Mouse (Mus musculus) forebrain, embryonic 13.5 days (tissue): ENCODE measurements around the gene Gm1043. TPM values are rescaled to one million over a fixed set of nuclear protein-coding genes. Genes with fewer than 3 reads are reported as not detected.

Experiments
- ATAC-seq: fragments of 200-750 bp; cut with Nextera tagmentation; 2 replicates; pipeline ENCODE4 v1.8.0; 2017
- H3K27ac ChIP-seq: fragments of 300-500 bp; sonication (generic); 2 replicates; pipeline ENCODE4 v1.5.1; 2015; ENCODE audit warnings: inconsistent platforms, mild to moderate bottlenecking, moderate library complexity
- H3K27me3 ChIP-seq: fragments of 300-500 bp; sonication (generic); 2 replicates; pipeline ENCODE4 v1.6.1; 2015; ENCODE audit warnings: mild to moderate bottlenecking, inconsistent platforms
- H3K36me3 ChIP-seq: fragments of 300-500 bp; sonication (generic); 2 replicates; pipeline ENCODE4 v1.6.1; 2015; ENCODE audit warnings: mild to moderate bottlenecking, inconsistent platforms; ENCODE audit not compliant: poor library complexity, severe bottlenecking
- H3K4me1 ChIP-seq: fragments of 300-500 bp; sonication (generic); 2 replicates; pipeline ENCODE4 v1.6.1; 2015; ENCODE audit warnings: inconsistent platforms
- H3K4me2 ChIP-seq: fragments of 300-500 bp; sonication (generic); 2 replicates; pipeline ENCODE4 v1.6.1; 2015; ENCODE audit warnings: inconsistent platforms, mild to moderate bottlenecking, moderate library complexity
- H3K4me3 ChIP-seq: fragments of 300-500 bp; sonication (generic); 2 replicates; pipeline ENCODE4 v1.5.1; 2015; ENCODE audit warnings: mild to moderate bottlenecking, inconsistent platforms
- H3K9ac ChIP-seq: fragments of 300-500 bp; sonication (generic); 2 replicates; pipeline ENCODE4 v1.6.1; 2015; ENCODE audit warnings: mild to moderate bottlenecking, inconsistent platforms
- H3K9me3 ChIP-seq: fragments of 300-500 bp; sonication (generic); replicated peaks from 2 replicates; pipeline ENCODE4 v1.6.1; 2016; ENCODE audit warnings: inconsistent platforms
- WGBS: fragments of 180-500 bp; shearing (Covaris S2); methylation state at CpG from one replicate; pipeline ENCODE4 v1.1.7; 2015; 5-methylcytosine and 5-hydroxymethylcytosine counted together
- polyA plus RNA-seq: library from polyadenylated mRNA; unstranded; fragments of >200 nt; fragmentation: Nextera tagmentation; extraction: Ambion mirVana; gene quantifications from 2 replicates; pipeline ENCODE4 v1.2.1, GENCODE M21; 2015

The Gm1043 gene
- polyA plus RNA-seq, 1 experiment from 2014 or later: 0.40 TPM

- 75% methylated on average over 2 of the region's 2 CpGs for WGBS
- Histone ChIP-seq H3K9me3 (no peaks in the 10 kb centered on the region), H3K36me3 (no peaks in the 10 kb centered on the region), H3K27me3 (no peaks in the 10 kb centered on the region), H3K4me1 (peaks cover 19% of the 10 kb centered on the region; the same call in 1 of the 2 replicates), H3K4me3 (no peak overlapping the region), H3K27ac (no peak overlapping the region), H3K9ac (no peak overlapping the region), H3K4me2 (no peak overlapping the region)
- no peak for ATAC-seq
Measured at GRCm38 (mm10) chr5:37049111-37049510, 36.1 kb upstream of the Gm1043 start.

- Histone ChIP-seq H3K36me3 (no peaks in the 10 kb centered on the region), H3K27me3 (no peaks in the 10 kb centered on the region), H3K27ac (no peak overlapping the region), H3K4me1 (peaks cover 19% of the 10 kb centered on the region; the same call in 1 of the 2 replicates), H3K4me3 (no peak overlapping the region), H3K4me2 (no peak overlapping the region), H3K9me3 (no peaks in the 10 kb centered on the region), H3K9ac (no peak overlapping the region)
- 55% methylated on average over 9 of the region's 9 CpGs for WGBS
- no peak for ATAC-seq
Measured at GRCm38 (mm10) chr5:37050521-37051373, 34.4 kb upstream of the Gm1043 start.

- WGBS: 88% methylated on average over 16 of the region's 16 CpGs
- Histone ChIP-seq H3K27me3 (no peaks in the 10 kb centered on the region), H3K4me1 (peaks cover 19% of the 10 kb centered on the region; the same call in 1 of the 2 replicates), H3K9me3 (no peaks in the 10 kb centered on the region), H3K4me2 (no peak overlapping the region), H3K27ac (no peak overlapping the region), H3K9ac (no peak overlapping the region), H3K36me3 (no peaks in the 10 kb centered on the region), H3K4me3 (no peak overlapping the region)
- ATAC-seq: no peak
Measured at GRCm38 (mm10) chr5:37051374-37052100, 33.6 kb upstream of the Gm1043 start.

GRCm38 (mm10) chr5:37052846-37053245, 32.3 kb upstream of the Gm1043 start:
- H3K9me3 ChIP-seq: no peaks in the 10 kb centered on the region
- H3K36me3 ChIP-seq: no peaks in the 10 kb centered on the region
- WGBS: 79% methylated on average over 5 of the region's 5 CpGs
- H3K9ac ChIP-seq: no peak overlapping the region
- H3K4me2 ChIP-seq: no peak overlapping the region
- H3K27ac ChIP-seq: no peak overlapping the region; the same call in 1 of the 2 replicates
- peaks cover 19% of the 10 kb centered on the region; the same call in 1 of the 2 replicates for H3K4me1 ChIP-seq
- no peak overlapping the region for H3K4me3 ChIP-seq
- no peak for ATAC-seq
- no peaks in the 10 kb centered on the region for H3K27me3 ChIP-seq

GRCm38 (mm10) chr5:37055789-37056188, 29.4 kb upstream of the Gm1043 start:
- H3K4me3 ChIP-seq: no peak overlapping the region
- H3K4me2 ChIP-seq: no peak overlapping the region
- H3K36me3 ChIP-seq: no peaks in the 10 kb centered on the region
- no peak for ATAC-seq
- H3K9ac ChIP-seq: no peak overlapping the region
- 91% methylated on average over 1 of the region's 1 CpGs for WGBS
- no peaks in the 10 kb centered on the region for H3K27me3 ChIP-seq
- no peaks in the 10 kb centered on the region for H3K9me3 ChIP-seq
- H3K27ac ChIP-seq: no peak overlapping the region
- H3K4me1 ChIP-seq: peaks cover 18% of the 10 kb centered on the region; the same call in 1 of the 2 replicates

GRCm38 (mm10) chr5:37056471-37056870, 28.7 kb upstream of the Gm1043 start:
- 86% methylated on average over 3 of the region's 3 CpGs for WGBS
- H3K27ac ChIP-seq: no peak overlapping the region
- H3K27me3 ChIP-seq: no peaks in the 10 kb centered on the region
- H3K4me3 ChIP-seq: no peak overlapping the region
- H3K36me3 ChIP-seq: no peaks in the 10 kb centered on the region
- H3K9me3 ChIP-seq: no peaks in the 10 kb centered on the region
- H3K9ac ChIP-seq: no peak overlapping the region
- no peak overlapping the region for H3K4me2 ChIP-seq
- H3K4me1 ChIP-seq: peaks cover 16% of the 10 kb centered on the region; the same call in 1 of the 2 replicates
- ATAC-seq: no peak

GRCm38 (mm10) chr5:37061612-37062011, 23.6 kb upstream of the Gm1043 start:
- peaks cover 19% of the 10 kb centered on the region for H3K4me1 ChIP-seq
- H3K9me3 ChIP-seq: no peaks in the 10 kb centered on the region
- no peak overlapping the region for H3K4me3 ChIP-seq
- H3K27me3 ChIP-seq: no peaks in the 10 kb centered on the region
- 89% methylated on average over 8 of the region's 8 CpGs for WGBS
- ATAC-seq: no peak
- H3K9ac ChIP-seq: no peak overlapping the region
- H3K36me3 ChIP-seq: no peaks in the 10 kb centered on the region
- H3K27ac ChIP-seq: no peak overlapping the region
- H3K4me2 ChIP-seq: no peak overlapping the region

- H3K9ac ChIP-seq: no peak overlapping the region
- WGBS: 38% methylated on average over 13 of the region's 13 CpGs
- no peaks in the 10 kb centered on the region for H3K36me3 ChIP-seq
- H3K27ac ChIP-seq: peak overlapping the region; percentile 55
- H3K27me3 ChIP-seq: no peaks in the 10 kb centered on the region
- ATAC-seq: peak; percentile 93
- H3K4me3 ChIP-seq: no peak overlapping the region
- peak overlapping the region; percentile 31; the same call in 1 of the 2 replicates for H3K4me2 ChIP-seq
- peaks cover 24% of the 10 kb centered on the region for H3K4me1 ChIP-seq
- H3K9me3 ChIP-seq: no peaks in the 10 kb centered on the region
Measured at GRCm38 (mm10) chr5:37064454-37065449, 20.4 kb upstream of the Gm1043 start.

GRCm38 (mm10) chr5:37066703-37067568, 18.2 kb upstream of the Gm1043 start:
- Histone ChIP-seq H3K9me3 (no peaks in the 10 kb centered on the region), H3K36me3 (no peaks in the 10 kb centered on the region), H3K4me2 (no peak overlapping the region), H3K27me3 (no peaks in the 10 kb centered on the region), H3K4me1 (peaks cover 24% of the 10 kb centered on the region), H3K27ac (no peak overlapping the region), H3K9ac (no peak overlapping the region), H3K4me3 (no peak overlapping the region)
- no peak for ATAC-seq
- 69% methylated on average over 8 of the region's 8 CpGs for WGBS

GRCm38 (mm10) chr5:37073660-37074059, 11.5 kb upstream of the Gm1043 start:
- Histone ChIP-seq H3K4me3 (no peak overlapping the region), H3K27ac (no peak overlapping the region), H3K4me1 (peaks cover 12% of the 10 kb centered on the region), H3K36me3 (no peaks in the 10 kb centered on the region), H3K27me3 (peaks cover 5% of the 10 kb centered on the region; the same call in 1 of the 2 replicates), H3K4me2 (no peak overlapping the region), H3K9me3 (no peaks in the 10 kb centered on the region), H3K9ac (no peak overlapping the region)
- ATAC-seq: no peak
- WGBS: 91% methylated on average over 4 of the region's 4 CpGs
